Mouse (Mus musculus): Measurements from ENCODE around the gene Tmem130. TPM values are rescaled to one million over a fixed set of nuclear protein-coding genes. Genes with fewer than 3 reads are reported as not detected.

Gene Tmem130
- 21.9 and 22.7 TPM in 2 replicates for polyA plus RNA-seq (2012; rRNA removed)

DNA sequence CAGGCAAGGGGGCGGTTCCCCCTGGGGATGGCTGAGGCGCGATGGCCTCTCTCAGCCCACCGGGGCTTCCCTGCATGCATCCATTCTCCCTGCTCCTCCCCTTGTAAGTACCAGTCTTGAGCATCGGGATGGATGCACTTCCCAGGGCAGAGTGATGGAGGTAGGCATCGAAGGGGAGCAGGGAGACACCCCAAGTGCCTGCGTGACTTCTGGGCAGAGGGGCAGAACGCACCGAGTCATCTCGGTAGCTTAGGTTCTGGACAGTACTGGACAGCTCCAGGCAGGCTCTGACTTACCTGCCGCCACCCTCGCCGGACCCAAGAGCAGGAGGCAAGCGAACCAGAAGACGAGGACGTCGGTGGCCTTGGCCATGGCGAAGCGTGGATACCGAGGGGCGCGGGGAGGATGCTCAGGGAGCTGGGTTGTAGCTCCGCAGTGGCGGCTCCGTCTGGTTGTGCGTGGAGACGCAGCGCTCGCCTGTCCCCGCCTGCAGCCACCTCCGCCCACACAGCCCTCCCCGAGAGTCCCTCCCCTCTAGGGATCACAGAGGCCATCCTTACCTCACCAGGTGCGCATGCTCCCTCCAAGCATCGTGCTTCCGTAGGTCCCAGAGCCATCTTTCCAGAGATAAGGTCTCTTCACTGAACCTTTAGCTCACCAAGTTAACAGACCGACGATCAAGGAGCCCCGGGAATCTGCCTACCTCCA is at the start of gene Tmem130:
Gene Tmem130 (minus strand): TSS at position 658 of the 708 bp plus-strand sequence.
- Histone ChIP-seq H3K4me3 (ENCODE audit: control insufficient read depth, low read depth, low read length) (peak within 1 kb of the TSS; percentile 42), H3K27ac (ENCODE audit: control insufficient read depth, insufficient read depth, low read depth, low read length) (no peak within 1 kb of the TSS)

DNA sequence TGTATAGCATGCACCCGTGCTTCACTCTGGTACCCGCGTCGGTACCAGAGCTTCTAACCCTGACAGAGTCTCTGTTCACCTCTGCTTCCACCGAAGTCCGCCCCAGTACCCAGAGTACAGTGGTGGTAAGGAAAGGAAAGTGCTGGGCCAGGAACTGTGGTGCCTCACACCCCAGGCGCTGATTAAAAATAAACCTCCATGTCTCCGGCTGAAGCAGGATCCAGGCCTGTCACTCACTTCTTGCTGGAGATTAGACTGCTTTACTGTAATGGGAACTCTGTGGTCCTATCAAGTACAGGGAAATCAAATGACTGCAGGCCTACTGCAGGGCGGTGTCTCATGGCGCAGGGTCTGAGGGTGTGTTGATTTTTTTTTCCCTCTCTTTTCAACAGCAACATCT is 45.3 kb upstream of the Tmem130 start:
- H3K36me3 ChIP-seq (ENCODE audit: control insufficient read depth, insufficient read depth, low read length): peaks cover 11% of the 10 kb centered on the region
- H3K4me1 ChIP-seq (ENCODE audit: control insufficient read depth, insufficient read depth, low read length): no peaks in the 10 kb centered on the region
- H3K27me3 ChIP-seq (ENCODE audit: control insufficient read depth, insufficient read depth, low read length): no peaks in the 10 kb centered on the region
- TF ChIP-seq POLR2A (IDR thresholded peaks at IDR 0.05; ENCODE audit: control insufficient read depth, low read depth, low read length) (no peak), CTCF (IDR thresholded peaks at IDR 0.05; ENCODE audit: control insufficient read depth, insufficient read depth, insufficient replicate concordance, low read depth, low read length) (no peak)
- no peak overlapping the region for H3K4me3 ChIP-seq (ENCODE audit: control insufficient read depth, low read depth, low read length)
- no peak overlapping the region for H3K27ac ChIP-seq (ENCODE audit: control insufficient read depth, insufficient read depth, low read depth, low read length)

More for the DNA sequence above, at the start of gene Tmem130:
- Histone ChIP-seq H3K4me1 (ENCODE audit: control insufficient read depth, insufficient read depth, low read length) (peaks cover 6% of the 10 kb centered on the region; the same call in 1 of the 2 replicates), H3K27me3 (ENCODE audit: control insufficient read depth, insufficient read depth, low read length) (no peaks in the 10 kb centered on the region), H3K36me3 (ENCODE audit: control insufficient read depth, insufficient read depth, low read length) (no peaks in the 10 kb centered on the region)
- TF ChIP-seq CTCF (IDR thresholded peaks at IDR 0.05; ENCODE audit: control insufficient read depth, insufficient read depth, insufficient replicate concordance, low read depth, low read length) (no peak), POLR2A (IDR thresholded peaks at IDR 0.05; ENCODE audit: control insufficient read depth, low read depth, low read length) (no peak)

DNA sequence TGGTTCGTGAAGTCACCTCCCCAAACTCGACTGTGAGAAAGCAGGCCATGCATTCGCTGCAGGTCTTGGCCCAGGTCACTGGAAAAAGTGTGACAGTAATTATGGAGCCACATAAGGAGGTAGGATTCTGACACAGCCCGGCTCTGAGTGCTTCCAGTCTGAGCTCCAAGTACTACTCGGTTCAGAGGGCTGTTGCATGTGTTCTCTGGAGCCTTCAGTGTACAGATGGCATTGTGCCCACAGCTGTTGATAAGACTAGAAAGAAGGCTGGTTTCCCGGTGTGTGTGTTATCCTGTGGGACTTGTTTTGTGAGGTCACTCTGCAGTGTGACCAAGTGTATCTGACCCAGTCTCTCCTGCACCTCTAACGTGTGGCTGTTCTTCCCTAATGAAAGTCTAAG is 42.6 kb upstream of the Tmem130 start:
- H3K27ac ChIP-seq (ENCODE audit: control insufficient read depth, insufficient read depth, low read depth, low read length): no peak overlapping the region
- no peaks in the 10 kb centered on the region for H3K27me3 ChIP-seq (ENCODE audit: control insufficient read depth, insufficient read depth, low read length)
- TF ChIP-seq CTCF (IDR thresholded peaks at IDR 0.05; ENCODE audit: control insufficient read depth, insufficient read depth, insufficient replicate concordance, low read depth, low read length) (no peak), POLR2A (IDR thresholded peaks at IDR 0.05; ENCODE audit: control insufficient read depth, low read depth, low read length) (no peak)
- no peaks in the 10 kb centered on the region for H3K4me1 ChIP-seq (ENCODE audit: control insufficient read depth, insufficient read depth, low read length)
- H3K4me3 ChIP-seq (ENCODE audit: control insufficient read depth, low read depth, low read length): no peak overlapping the region
- peaks cover 11% of the 10 kb centered on the region for H3K36me3 ChIP-seq (ENCODE audit: control insufficient read depth, insufficient read depth, low read length)

DNA sequence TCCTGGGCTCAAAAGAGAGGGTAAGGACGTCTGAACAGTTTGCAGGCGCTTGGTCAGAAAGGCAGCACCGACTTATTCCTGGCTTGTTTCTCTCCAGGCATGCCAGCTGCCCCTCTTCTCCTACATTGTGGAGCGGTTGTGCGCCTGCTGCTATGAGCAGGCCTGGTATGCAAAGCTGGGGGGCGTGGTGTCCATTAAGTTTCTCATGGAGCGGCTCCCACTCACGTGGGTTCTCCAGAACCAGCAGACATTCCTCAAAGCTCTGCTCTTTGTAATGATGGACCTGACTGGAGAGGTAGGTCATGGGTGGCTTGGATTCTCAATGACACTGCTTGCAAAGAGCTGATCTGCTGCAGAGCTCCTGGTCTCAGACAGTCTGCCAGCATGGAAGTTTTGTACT is 41.4 kb upstream of the Tmem130 start:
- Histone ChIP-seq H3K27ac (ENCODE audit: control insufficient read depth, insufficient read depth, low read depth, low read length) (no peak overlapping the region), H3K4me1 (ENCODE audit: control insufficient read depth, insufficient read depth, low read length) (no peaks in the 10 kb centered on the region), H3K27me3 (ENCODE audit: control insufficient read depth, insufficient read depth, low read length) (no peaks in the 10 kb centered on the region), H3K36me3 (ENCODE audit: control insufficient read depth, insufficient read depth, low read length) (peaks cover 14% of the 10 kb centered on the region), H3K4me3 (ENCODE audit: control insufficient read depth, low read depth, low read length) (no peak overlapping the region)
- TF ChIP-seq POLR2A (IDR thresholded peaks at IDR 0.05; ENCODE audit: control insufficient read depth, low read depth, low read length) (no peak), CTCF (IDR thresholded peaks at IDR 0.05; ENCODE audit: control insufficient read depth, insufficient read depth, insufficient replicate concordance, low read depth, low read length) (no peak)

DNA sequence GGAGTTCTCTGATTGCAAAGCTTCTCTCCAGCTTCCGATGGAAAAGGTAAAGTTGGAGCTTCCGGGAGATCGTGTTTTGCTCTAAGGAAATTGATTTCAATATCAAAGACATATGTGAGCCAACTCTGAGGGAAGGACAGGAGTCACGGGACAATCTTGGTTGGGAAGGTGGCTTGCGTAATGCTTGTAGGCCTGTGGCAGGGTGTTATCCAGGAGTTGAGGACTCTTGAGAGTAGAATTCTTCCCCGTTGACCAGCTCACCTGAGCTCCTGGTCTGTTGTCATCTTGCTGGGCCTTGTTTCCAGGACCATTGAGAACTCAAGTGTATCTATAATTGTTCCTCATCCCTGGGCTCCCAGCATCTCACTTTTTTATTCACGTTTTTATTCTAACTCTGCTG is 35.5 kb upstream of the Tmem130 start:
- no peak for TF ChIP-seq POLR2A (IDR thresholded peaks at IDR 0.05; ENCODE audit: control insufficient read depth, low read depth, low read length)
- no peak for TF ChIP-seq CTCF (IDR thresholded peaks at IDR 0.05; ENCODE audit: control insufficient read depth, insufficient read depth, insufficient replicate concordance, low read depth, low read length)
- H3K36me3 ChIP-seq (ENCODE audit: control insufficient read depth, insufficient read depth, low read length): peaks cover 11% of the 10 kb centered on the region

DNA sequence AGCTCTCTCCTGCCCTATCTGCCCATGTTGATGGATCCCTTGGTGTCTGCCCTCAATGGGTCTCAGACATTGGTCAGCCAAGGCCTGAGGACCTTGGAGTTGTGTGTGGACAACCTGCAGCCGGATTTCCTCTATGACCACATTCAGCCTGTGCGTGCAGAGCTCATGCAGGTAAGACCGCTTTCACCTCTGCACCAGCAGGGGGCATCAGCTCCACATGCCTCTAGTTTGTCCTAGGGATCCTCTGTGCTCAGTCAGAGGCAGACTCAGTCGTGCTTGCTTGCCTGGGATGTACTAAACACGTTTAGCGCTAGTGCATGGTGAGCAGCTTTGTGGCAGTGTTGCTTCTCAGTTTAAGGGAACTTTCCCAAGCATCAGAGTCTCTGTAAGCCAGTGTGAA is 33.1 kb upstream of the Tmem130 start:
- Histone ChIP-seq H3K27me3 (ENCODE audit: control insufficient read depth, insufficient read depth, low read length) (no peaks in the 10 kb centered on the region), H3K4me3 (ENCODE audit: control insufficient read depth, low read depth, low read length) (no peak overlapping the region), H3K36me3 (ENCODE audit: control insufficient read depth, insufficient read depth, low read length) (peaks cover 16% of the 10 kb centered on the region), H3K4me1 (ENCODE audit: control insufficient read depth, insufficient read depth, low read length) (no peaks in the 10 kb centered on the region), H3K27ac (ENCODE audit: control insufficient read depth, insufficient read depth, low read depth, low read length) (no peak overlapping the region)
- no peak for TF ChIP-seq POLR2A (IDR thresholded peaks at IDR 0.05; ENCODE audit: control insufficient read depth, low read depth, low read length)
- TF ChIP-seq CTCF (IDR thresholded peaks at IDR 0.05; ENCODE audit: control insufficient read depth, insufficient read depth, insufficient replicate concordance, low read depth, low read length): peak; percentile 69; the same call in 1 of the 2 replicates

More for the DNA sequence above, 35.5 kb upstream of the Tmem130 start:
- H3K4me1 ChIP-seq (ENCODE audit: control insufficient read depth, insufficient read depth, low read length): no peaks in the 10 kb centered on the region
- no peak overlapping the region for H3K27ac ChIP-seq (ENCODE audit: control insufficient read depth, insufficient read depth, low read depth, low read length)
- H3K27me3 ChIP-seq (ENCODE audit: control insufficient read depth, insufficient read depth, low read length): no peaks in the 10 kb centered on the region
- no peak overlapping the region for H3K4me3 ChIP-seq (ENCODE audit: control insufficient read depth, low read depth, low read length)

DNA sequence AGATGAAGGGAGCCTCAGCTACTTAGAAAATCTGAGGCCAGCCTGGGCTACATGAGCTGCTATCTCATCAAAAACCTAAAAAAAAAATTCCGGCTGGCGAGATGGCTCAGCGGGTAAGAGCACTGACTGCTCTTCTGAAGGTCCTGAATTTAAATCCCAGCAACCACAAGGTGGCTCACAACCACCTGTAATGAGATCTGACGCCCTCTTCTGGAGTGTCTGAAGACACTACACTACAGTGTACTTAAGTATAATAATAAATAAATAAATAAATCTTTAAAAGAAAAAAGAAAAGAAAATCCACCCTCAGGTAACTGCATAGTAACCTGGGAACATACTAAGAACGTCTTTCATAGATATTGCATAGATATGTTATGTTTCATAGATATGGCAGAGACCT is 31.8 kb upstream of the Tmem130 start:
- Histone ChIP-seq H3K36me3 (ENCODE audit: control insufficient read depth, insufficient read depth, low read length) (peaks cover 15% of the 10 kb centered on the region), H3K27ac (ENCODE audit: control insufficient read depth, insufficient read depth, low read depth, low read length) (no peak overlapping the region)

More for the DNA sequence above, 31.8 kb upstream of the Tmem130 start:
- H3K27me3 ChIP-seq (ENCODE audit: control insufficient read depth, insufficient read depth, low read length): no peaks in the 10 kb centered on the region
- H3K4me3 ChIP-seq (ENCODE audit: control insufficient read depth, low read depth, low read length): no peak overlapping the region
- TF ChIP-seq POLR2A (IDR thresholded peaks at IDR 0.05; ENCODE audit: control insufficient read depth, low read depth, low read length): no peak
- TF ChIP-seq CTCF (IDR thresholded peaks at IDR 0.05; ENCODE audit: control insufficient read depth, insufficient read depth, insufficient replicate concordance, low read depth, low read length): no peak
- H3K4me1 ChIP-seq (ENCODE audit: control insufficient read depth, insufficient read depth, low read length): no peaks in the 10 kb centered on the region
